Comparison of ENCODE assay signal across 14 mouse cellular contexts in the genomic region with DNA sequence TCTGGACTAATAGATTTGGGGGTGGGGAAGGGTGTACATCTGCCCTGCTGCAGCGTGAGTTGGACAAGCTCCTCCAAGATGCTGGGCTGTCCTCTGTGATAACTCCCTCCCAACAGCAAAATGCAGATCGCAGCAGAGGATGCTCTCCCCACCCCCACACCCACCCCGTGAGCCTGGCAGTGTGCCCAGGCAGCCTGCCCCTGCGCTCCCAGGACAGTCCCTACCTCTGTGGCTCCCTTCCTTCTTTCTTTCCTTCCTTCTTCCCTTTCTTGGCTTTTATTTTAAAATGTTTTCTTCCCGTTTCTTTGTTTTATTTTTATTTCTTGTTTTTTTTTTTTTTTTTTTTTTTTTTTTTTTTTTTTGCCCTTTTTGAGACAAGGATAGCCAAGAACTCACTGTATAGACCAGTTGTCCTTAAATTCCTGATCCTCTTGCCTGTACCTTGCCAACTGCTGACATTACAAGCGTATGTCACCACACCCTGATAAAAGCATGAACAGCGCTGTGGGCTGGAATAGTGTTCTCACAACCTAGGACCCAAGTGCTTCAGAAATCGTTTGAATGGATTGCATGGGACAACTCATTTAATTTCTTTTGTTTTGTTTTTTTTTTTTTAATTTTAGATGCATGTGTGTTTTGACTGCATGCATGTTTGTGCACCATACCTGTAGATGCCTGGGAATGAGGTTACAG. TPM values are rescaled to one million over a fixed set of nuclear protein-coding genes. Genes with fewer than 3 reads are reported as not detected.
A peak's percentile ranks its signal among the peaks of the same experiment; 100 is the strongest.
DNase-seq lines count a peak whose midpoint lies in the region; ATAC-seq lines count a peak whose summit lies in the region.
"Had no signal": no experiment of that assay in that cellular context is flagged by ENCODE, and none has a peak within 500 bp of the region (broad histone marks: within the 10 kb centered on the region; RNA-seq: fewer than 3 reads in every experiment).

No protein-coding gene starts in this region.

- H3K4me2 ChIP-seq in forebrain, embryonic 13.5 days = peak overlapping the region; percentile 7; the same call in 1 of the 2 replicates
- no peak overlapping the region for H3K4me2 ChIP-seq in forebrain, embryonic 12.5 days
- H3K4me2 ChIP-seq in midbrain, embryonic 13.5 days (replicated peaks) = no peak overlapping the region
- H3K4me2 ChIP-seq in midbrain, embryonic 15.5 days = peak overlapping the region; percentile 1; the same call in 1 of the 2 replicates
- H3K4me2 ChIP-seq: intestine, embryonic 15.5 days; kidney, embryonic 15.5 days; limb, embryonic 13.5 days; liver, embryonic 15.5 days; stomach, embryonic 15.5 days had no signal

- peak overlapping the region; percentile 35; the same call in 1 of the 2 replicates for H3K27ac ChIP-seq in forebrain, embryonic 13.5 days
- H3K27ac ChIP-seq in forebrain, embryonic 12.5 days = no peak overlapping the region
- peak overlapping the region; percentile 49; the same call in 1 of the 2 replicates for H3K27ac ChIP-seq in midbrain, embryonic 13.5 days
- H3K27ac ChIP-seq in midbrain, embryonic 10.5 days (replicated peaks) = no peak overlapping the region
- peak overlapping the region; percentile 56; the same call in 1 of the 2 replicates for H3K27ac ChIP-seq in midbrain, embryonic 15.5 days
- H3K27ac ChIP-seq: forebrain, embryonic 10.5 days; intestine, embryonic 15.5 days; kidney, embryonic 15.5 days; limb, embryonic 13.5 days; liver, embryonic 15.5 days; stomach, embryonic 15.5 days had no signal

- no peak for ATAC-seq in forebrain, embryonic 13.5 days
- no peak for ATAC-seq in forebrain, embryonic 12.5 days (ENCODE audit: low FRiP score)
- 0 out of 2 replicates have a peak, but pooled peaks have one; percentile 47 for ATAC-seq in midbrain, embryonic 13.5 days
- 0 out of 2 replicates have a peak, but pooled peaks have one; percentile 38 for ATAC-seq in midbrain, embryonic 15.5 days (replicated peaks)
- no peak for ATAC-seq in inflammation-experienced regulatory T-cells, adult 6 months

- no peaks in the 10 kb centered on the region for H3K9me3 ChIP-seq in forebrain, embryonic 13.5 days (replicated peaks)
- H3K9me3 ChIP-seq in forebrain, embryonic 12.5 days = no peaks in the 10 kb centered on the region
- no peaks in the 10 kb centered on the region for H3K9me3 ChIP-seq in midbrain, embryonic 13.5 days
- H3K9me3 ChIP-seq in midbrain, embryonic 10.5 days (replicated peaks) = no peaks in the 10 kb centered on the region
- no peaks in the 10 kb centered on the region for H3K9me3 ChIP-seq in midbrain, embryonic 15.5 days
- H3K9me3 ChIP-seq: forebrain, embryonic 10.5 days; intestine, embryonic 15.5 days; kidney, embryonic 15.5 days; limb, embryonic 13.5 days; liver, embryonic 15.5 days; stomach, embryonic 15.5 days had no signal

- H3K4me1 ChIP-seq in forebrain, embryonic 13.5 days = peaks cover 22% of the 10 kb centered on the region
- H3K4me1 ChIP-seq in forebrain, embryonic 12.5 days = peaks cover 14% of the 10 kb centered on the region
- H3K4me1 ChIP-seq in midbrain, embryonic 13.5 days (replicated peaks) = peaks cover 31% of the 10 kb centered on the region
- H3K4me1 ChIP-seq in midbrain, embryonic 10.5 days = peaks cover 24% of the 10 kb centered on the region
- H3K4me1 ChIP-seq in midbrain, embryonic 15.5 days = peaks cover 14% of the 10 kb centered on the region
- H3K4me1 ChIP-seq: intestine, embryonic 15.5 days; kidney, embryonic 15.5 days; liver, embryonic 15.5 days had no signal

- no peaks in the 10 kb centered on the region for H3K36me3 ChIP-seq in forebrain, embryonic 13.5 days (ENCODE audit: poor library complexity, severe bottlenecking)
- H3K36me3 ChIP-seq in forebrain, embryonic 12.5 days (replicated peaks) = no peaks in the 10 kb centered on the region
- H3K36me3 ChIP-seq in midbrain, embryonic 13.5 days = no peaks in the 10 kb centered on the region
- H3K36me3 ChIP-seq in midbrain, embryonic 10.5 days = no peaks in the 10 kb centered on the region
- H3K36me3 ChIP-seq in midbrain, embryonic 15.5 days (replicated peaks) = no peaks in the 10 kb centered on the region
- H3K36me3 ChIP-seq: forebrain, embryonic 10.5 days; intestine, embryonic 15.5 days; kidney, embryonic 15.5 days; limb, embryonic 13.5 days; liver, embryonic 15.5 days; stomach, embryonic 15.5 days had no signal

- DNase-seq in midbrain, embryonic 10.5 days (ENCODE audit: low spot score) = no peak
- DNase-seq in cerebellum, adult 18-20 months = peak; percentile 55 to 76
- DNase-seq in lung, postnatal 10 days = no peak

- H3K27me3 ChIP-seq in forebrain, embryonic 13.5 days = peaks cover 3% of the 10 kb centered on the region; the same call in 1 of the 2 replicates
- peaks cover 8% of the 10 kb centered on the region; the same call in 1 of the 2 replicates for H3K27me3 ChIP-seq in forebrain, embryonic 12.5 days
- H3K27me3 ChIP-seq in midbrain, embryonic 13.5 days = peaks cover 3% of the 10 kb centered on the region; the same call in 1 of the 2 replicates
- H3K27me3 ChIP-seq in midbrain, embryonic 10.5 days (ENCODE audit: low read depth, poor library complexity, severe bottlenecking) = peaks cover 17% of the 10 kb centered on the region; the same call in 1 of the 2 replicates
- no peaks in the 10 kb centered on the region for H3K27me3 ChIP-seq in midbrain, embryonic 15.5 days (replicated peaks)
- H3K27me3 ChIP-seq: intestine, embryonic 15.5 days had no signal

- no peak overlapping the region for H3K4me3 ChIP-seq in forebrain, embryonic 13.5 days
- H3K4me3 ChIP-seq in forebrain, embryonic 12.5 days (replicated peaks) = no peak overlapping the region
- no peak overlapping the region for H3K4me3 ChIP-seq in midbrain, embryonic 13.5 days (replicated peaks)
- no peak overlapping the region for H3K4me3 ChIP-seq in midbrain, embryonic 10.5 days
- H3K4me3 ChIP-seq in midbrain, embryonic 15.5 days = no peak overlapping the region
- H3K4me3 ChIP-seq: forebrain, embryonic 10.5 days; intestine, embryonic 15.5 days; kidney, embryonic 15.5 days; limb, embryonic 13.5 days; liver, embryonic 15.5 days; stomach, embryonic 15.5 days had no signal

- WGBS in forebrain, embryonic 13.5 days = 39% methylated on average over 8 of the region's 8 CpGs
- WGBS in forebrain, embryonic 12.5 days = 62% methylated on average over 8 of the region's 8 CpGs
- 47% methylated on average over 8 of the region's 8 CpGs for WGBS in midbrain, embryonic 13.5 days
- 64% methylated on average over 8 of the region's 8 CpGs for WGBS in midbrain, embryonic 10.5 days
- WGBS in midbrain, embryonic 15.5 days = 41% methylated on average over 8 of the region's 8 CpGs

- 0 out of 2 replicates have a peak overlapping the region, but pooled peaks have one; percentile 30 for H3K9ac ChIP-seq in forebrain, embryonic 13.5 days
- no peak overlapping the region for H3K9ac ChIP-seq in forebrain, embryonic 12.5 days
- H3K9ac ChIP-seq in midbrain, embryonic 13.5 days (replicated peaks) = no peak overlapping the region
- no peak overlapping the region for H3K9ac ChIP-seq in midbrain, embryonic 15.5 days
- H3K9ac ChIP-seq: intestine, embryonic 15.5 days; kidney, embryonic 15.5 days; limb, embryonic 13.5 days; liver, embryonic 15.5 days; stomach, embryonic 15.5 days had no signal

RNA-seq across cellular contexts. Expression of a gene that starts 1.6 kb away (rescaled TPM):
- 50.9 and 54.0 TPM in 2 replicates for polyA plus RNA-seq in forebrain, embryonic 13.5 days (2015; fragmentation: Nextera tagmentation; extraction: Ambion mirVana)
- polyA plus RNA-seq in forebrain, embryonic 12.5 days (2016; fragmentation: Nextera tagmentation; extraction: Ambion mirVana) = 43.4 and 44.9 TPM in 2 replicates
- polyA plus RNA-seq in midbrain, embryonic 13.5 days (2015; fragmentation: Nextera tagmentation; extraction: Ambion mirVana) = 61.9 and 70.6 TPM in 2 replicates
- polyA plus RNA-seq in midbrain, embryonic 10.5 days (2016; fragmentation: Nextera tagmentation; extraction: Ambion mirVana) = 22.8 and 32.6 TPM in 2 replicates
- polyA plus RNA-seq in midbrain, embryonic 15.5 days (2015; fragmentation: Nextera tagmentation; extraction: Ambion mirVana) = 97.2 and 100 TPM in 2 replicates
- 1 to 10 TPM in 1 of 3 experiments, under 1 TPM in 1, not detected in 1; 0.20 to 1.9 TPM for polyA plus RNA-seq in inflammation-experienced regulatory T-cells, adult 6 months (2017; shearing (Covaris generic))

Comparison
In these comparisons a context has a peak if more than half of its experiments do, and no peak if none do; other contexts are left out.
1. H3K27ac ChIP-seq: peak in forebrain, embryonic 13.5 days (single experiment), midbrain, embryonic 13.5 days (single experiment) and midbrain, embryonic 15.5 days (single experiment); none in forebrain, embryonic 12.5 days (single experiment) and midbrain, embryonic 10.5 days (single experiment).
2. H3K4me2 ChIP-seq: peak in forebrain, embryonic 13.5 days (single experiment) and midbrain, embryonic 15.5 days (single experiment); none in forebrain, embryonic 12.5 days (single experiment) and midbrain, embryonic 13.5 days (single experiment).
3. ATAC-seq: peak in midbrain, embryonic 13.5 days (single experiment) and midbrain, embryonic 15.5 days (single experiment); none in forebrain, embryonic 13.5 days (single experiment), forebrain, embryonic 12.5 days (single experiment) and inflammation-experienced regulatory T-cells, adult 6 months (single experiment).
4. DNase-seq: peak in cerebellum, adult 18-20 months (2 of 2); none in midbrain, embryonic 10.5 days (single experiment) and lung, postnatal 10 days (single experiment).